Mouse (Mus musculus) kidney, embryonic 15.5 days (tissue): ENCODE data around the gene Kcnj3. TPM values are rescaled to one million over a fixed set of nuclear protein-coding genes. Genes with fewer than 3 reads are reported as not detected.
A peak's percentile ranks its signal among the peaks of the same experiment; 100 is the strongest.

Experiments used
- ATAC-seq: fragments of 200-750 bp; cut with Nextera tagmentation; replicated peaks from 2 replicates; pipeline ENCODE4 v1.8.0; 2017; ENCODE audit warnings: moderate TSS enrichment; ENCODE audit not compliant: low FRiP score
- H3K27ac ChIP-seq: fragments of 300-500 bp; sonication (generic); 2 replicates; pipeline ENCODE4 v1.5.1; 2015; ENCODE audit warnings: mild to moderate bottlenecking, inconsistent platforms
- H3K27me3 ChIP-seq: fragments of 300-500 bp; sonication (generic); 2 replicates; pipeline ENCODE4 v1.6.1; 2015; ENCODE audit warnings: inconsistent platforms
- H3K36me3 ChIP-seq: fragments of 300-500 bp; sonication (generic); 2 replicates; pipeline ENCODE4 v1.6.1; 2015; ENCODE audit warnings: inconsistent platforms
- H3K4me1 ChIP-seq: fragments of 300-500 bp; sonication (generic); 2 replicates; pipeline ENCODE4 v1.6.1; 2015; ENCODE audit warnings: inconsistent platforms
- H3K4me2 ChIP-seq: fragments of 300-500 bp; sonication (generic); 2 replicates; pipeline ENCODE4 v1.6.1; 2015; ENCODE audit warnings: moderate library complexity, mild to moderate bottlenecking, inconsistent platforms
- H3K4me3 ChIP-seq: fragments of 300-500 bp; sonication (generic); replicated peaks from 2 replicates; pipeline ENCODE4 v1.5.1; 2015; ENCODE audit warnings: mild to moderate bottlenecking, inconsistent platforms
- H3K9ac ChIP-seq: fragments of 300-500 bp; sonication (generic); 2 replicates; pipeline ENCODE4 v1.6.1; 2015; ENCODE audit warnings: mild to moderate bottlenecking, inconsistent platforms
- H3K9me3 ChIP-seq: fragments of 300-500 bp; sonication (generic); replicated peaks from 2 replicates; pipeline ENCODE4 v1.6.1; 2016; ENCODE audit warnings: inconsistent platforms
- WGBS: fragments of 180-500 bp; shearing (Covaris S2); methylation state at CpG from one replicate; pipeline ENCODE4 v1.1.7; 2015; ENCODE audit warnings: mixed read lengths; 5-methylcytosine and 5-hydroxymethylcytosine counted together
- polyA plus RNA-seq: library from polyadenylated mRNA; unstranded; fragments of >200 nt; fragmentation: Nextera tagmentation; extraction: Ambion mirVana; gene quantifications from 2 replicates; pipeline ENCODE4 v1.2.1, GENCODE M21; 2015

The Kcnj3 gene
- polyA plus RNA-seq, result 0.06 and 0.08 TPM in 2 replicates

- H3K27me3 ChIP-seq, result peaks cover 47% of the 10 kb centered on the region
- no peaks in the 10 kb centered on the region for H3K9me3 ChIP-seq
- peaks cover 25% of the 10 kb centered on the region for H3K4me1 ChIP-seq
- no peak within 1 kb of the TSS for H3K9ac ChIP-seq
- WGBS, result 1% methylated on average over 20 of the region's 20 CpGs
- ATAC-seq, result peak; percentile 81
- H3K4me2 ChIP-seq, result peak within 1 kb of the TSS; percentile 76
- H3K36me3 ChIP-seq, result no peaks in the 10 kb centered on the region
- H3K27ac ChIP-seq, result no peak within 1 kb of the TSS
- peak within 1 kb of the TSS; percentile 39 for H3K4me3 ChIP-seq
These were observed at the start of gene Kcnj3 for GRCm38 (mm10) chr2:55435721-55436260. Kcnj3 (plus strand) TSS chr2:55435970.

DNA sequence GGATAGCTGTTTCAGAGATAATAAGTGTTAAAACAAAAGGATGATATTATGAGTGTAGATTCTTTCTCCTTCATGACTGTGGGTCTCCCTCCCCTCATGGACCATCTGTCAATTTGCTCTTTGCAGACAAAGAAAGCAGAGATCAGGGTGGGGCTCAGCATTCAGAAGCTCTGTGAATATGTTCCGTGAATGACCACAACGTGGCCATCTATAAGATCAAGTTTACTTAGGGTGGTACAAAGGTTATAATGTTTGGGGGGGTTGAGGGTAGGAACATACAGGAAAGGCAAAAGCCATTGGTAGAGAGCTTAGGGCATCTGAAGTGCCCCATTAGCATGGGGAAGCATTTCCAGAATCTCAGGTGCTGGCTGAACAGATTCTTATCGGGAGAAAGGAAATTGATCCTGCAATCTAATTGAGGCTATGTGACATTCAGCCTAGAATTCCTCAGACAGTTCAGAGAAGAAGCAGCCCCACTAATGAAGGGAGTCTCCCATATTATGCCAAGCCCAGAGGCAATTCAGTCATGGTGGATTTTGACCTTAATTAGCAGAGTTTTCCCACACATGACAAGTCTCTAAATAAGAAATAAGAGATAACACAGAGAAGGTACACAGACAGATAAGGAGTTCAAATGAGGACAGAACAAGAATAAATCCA lies 45.3 kb upstream of the Kcnj3 start:
- ATAC-seq, result no peak
- Histone ChIP-seq H3K4me2 (no peak overlapping the region), H3K27me3 (no peaks in the 10 kb centered on the region), H3K9ac (no peak overlapping the region), H3K27ac (no peak overlapping the region), H3K4me3 (no peak overlapping the region), H3K9me3 (no peaks in the 10 kb centered on the region), H3K4me1 (no peaks in the 10 kb centered on the region), H3K36me3 (no peaks in the 10 kb centered on the region)
- WGBS, result 81% methylated on average over 3 of the region's 3 CpGs

- Histone ChIP-seq H3K36me3 (no peaks in the 10 kb centered on the region), H3K4me2 (no peak overlapping the region), H3K4me3 (no peak overlapping the region), H3K27ac (no peak overlapping the region), H3K4me1 (no peaks in the 10 kb centered on the region), H3K27me3 (no peaks in the 10 kb centered on the region), H3K9me3 (no peaks in the 10 kb centered on the region), H3K9ac (no peak overlapping the region)
- 75% methylated on average over 1 of the region's 1 CpGs for WGBS
- ATAC-seq, result no peak
These were observed 30.5 kb upstream of the Kcnj3 start for GRCm38 (mm10) chr2:55405307-55405706.

- 15% methylated on average over 2 of the region's 2 CpGs for WGBS
- no peaks in the 10 kb centered on the region for H3K36me3 ChIP-seq
- peak; percentile 76; the same call in 1 of the 2 replicates for ATAC-seq
- H3K4me1 ChIP-seq, result no peaks in the 10 kb centered on the region
- no peaks in the 10 kb centered on the region for H3K9me3 ChIP-seq
- no peaks in the 10 kb centered on the region for H3K27me3 ChIP-seq
- H3K9ac ChIP-seq, result no peak overlapping the region
- no peak overlapping the region for H3K4me3 ChIP-seq
- no peak overlapping the region for H3K27ac ChIP-seq
- no peak overlapping the region for H3K4me2 ChIP-seq
These were observed 8.1 kb upstream of the Kcnj3 start for GRCm38 (mm10) chr2:55427633-55428032.

- Histone ChIP-seq H3K27me3 (peaks cover 31% of the 10 kb centered on the region), H3K27ac (no peak overlapping the region), H3K9ac (no peak overlapping the region), H3K9me3 (no peaks in the 10 kb centered on the region), H3K4me3 (no peak overlapping the region), H3K4me1 (peaks cover 19% of the 10 kb centered on the region), H3K36me3 (no peaks in the 10 kb centered on the region), H3K4me2 (no peak overlapping the region)
- no peak for ATAC-seq
- 63% methylated on average over 4 of the region's 4 CpGs for WGBS
These were observed 3.7 kb upstream of the Kcnj3 start for GRCm38 (mm10) chr2:55432104-55432503.

DNA sequence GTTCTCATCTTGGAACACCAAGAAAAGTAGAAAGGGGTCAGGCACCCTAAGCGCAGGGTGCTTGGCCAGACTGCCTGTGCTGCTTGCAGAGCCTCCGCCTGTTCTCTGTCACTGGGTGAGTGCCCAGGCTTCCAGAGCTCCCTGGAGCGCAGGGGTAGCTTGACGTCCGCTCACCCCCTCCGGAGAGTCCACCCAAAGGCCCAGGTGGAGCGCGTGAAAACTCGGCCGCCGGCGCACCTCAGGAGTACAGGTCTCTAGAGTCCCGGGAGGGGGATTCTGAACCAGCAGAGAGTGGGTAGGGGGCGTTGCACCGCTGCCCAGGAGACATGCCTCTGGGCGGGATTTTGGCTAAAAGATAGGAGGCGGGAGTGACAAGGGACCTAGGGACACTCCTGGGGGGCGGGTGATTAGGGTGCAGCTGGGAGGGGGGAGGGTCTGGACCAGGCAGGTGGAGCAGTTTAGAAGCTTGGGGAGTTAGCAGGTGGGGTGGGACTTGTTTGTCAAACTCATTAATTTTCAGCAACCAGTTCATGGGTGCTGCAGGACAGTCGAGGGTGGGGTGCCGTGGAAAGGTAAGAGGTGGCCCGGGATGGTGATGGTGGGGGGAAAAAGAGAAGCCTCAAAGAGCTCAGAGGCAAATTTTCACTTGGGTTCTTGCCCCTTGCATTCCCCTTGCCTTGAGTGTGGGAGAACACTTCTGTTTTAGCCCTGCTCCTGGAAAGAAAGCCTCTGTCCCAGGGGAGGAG lies 664 bp downstream of the Kcnj3 start:
- no peaks in the 10 kb centered on the region for H3K36me3 ChIP-seq
- H3K9me3 ChIP-seq, result no peaks in the 10 kb centered on the region
- peaks cover 25% of the 10 kb centered on the region for H3K4me1 ChIP-seq
- no peak overlapping the region for H3K9ac ChIP-seq
- peak; percentile 80 for ATAC-seq
- under 1% methylated on average over 20 of the region's 21 CpGs for WGBS
- H3K4me2 ChIP-seq, result peak overlapping the region; percentile 76
- peak overlapping the region; percentile 39 for H3K4me3 ChIP-seq
- H3K27me3 ChIP-seq, result peaks cover 47% of the 10 kb centered on the region
- H3K27ac ChIP-seq, result no peak overlapping the region

DNA sequence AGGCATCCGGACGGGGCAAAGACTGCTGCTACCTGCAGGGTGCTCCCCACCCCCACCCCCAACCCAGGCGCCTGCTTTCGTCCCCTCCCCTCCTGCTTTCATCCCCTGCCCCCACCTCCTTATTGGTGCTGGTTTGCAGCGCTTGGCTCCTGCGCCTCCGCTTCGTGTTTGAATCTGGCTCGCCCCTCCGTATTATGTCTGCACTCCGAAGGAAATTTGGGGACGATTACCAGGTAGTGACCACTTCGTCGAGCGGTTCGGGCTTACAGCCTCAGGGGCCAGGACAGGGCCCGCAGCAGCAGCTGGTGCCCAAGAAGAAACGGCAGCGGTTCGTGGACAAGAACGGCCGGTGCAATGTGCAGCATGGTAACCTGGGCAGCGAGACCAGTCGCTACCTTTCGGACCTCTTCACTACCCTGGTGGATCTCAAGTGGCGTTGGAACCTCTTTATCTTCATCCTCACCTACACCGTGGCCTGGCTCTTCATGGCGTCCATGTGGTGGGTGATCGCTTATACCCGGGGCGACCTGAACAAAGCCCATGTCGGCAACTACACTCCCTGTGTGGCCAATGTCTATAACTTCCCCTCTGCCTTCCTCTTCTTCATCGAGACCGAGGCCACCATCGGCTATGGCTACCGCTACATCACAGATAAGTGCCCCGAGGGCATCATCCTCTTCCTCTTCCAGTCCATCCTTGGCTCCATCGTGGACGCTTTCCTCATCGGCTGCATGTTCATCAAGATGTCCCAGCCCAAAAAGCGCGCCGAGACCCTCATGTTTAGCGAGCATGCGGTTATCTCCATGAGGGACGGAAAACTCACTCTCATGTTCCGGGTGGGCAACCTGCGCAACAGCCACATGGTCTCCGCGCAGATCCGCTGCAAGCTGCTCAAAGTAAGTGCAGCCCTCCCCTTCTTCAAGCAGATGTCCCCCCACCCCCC lies 1.5 kb downstream of the Kcnj3 start:
- peak overlapping the region; percentile 76 for H3K4me2 ChIP-seq
- no peak overlapping the region for H3K27ac ChIP-seq
- H3K9ac ChIP-seq, result no peak overlapping the region
- under 1% methylated on average over 51 of the region's 51 CpGs for WGBS
- H3K27me3 ChIP-seq, result peaks cover 47% of the 10 kb centered on the region
- peak overlapping the region; percentile 39 for H3K4me3 ChIP-seq
- H3K4me1 ChIP-seq, result peaks cover 25% of the 10 kb centered on the region
- no peak for ATAC-seq
- H3K36me3 ChIP-seq, result no peaks in the 10 kb centered on the region
- H3K9me3 ChIP-seq, result no peaks in the 10 kb centered on the region

DNA sequence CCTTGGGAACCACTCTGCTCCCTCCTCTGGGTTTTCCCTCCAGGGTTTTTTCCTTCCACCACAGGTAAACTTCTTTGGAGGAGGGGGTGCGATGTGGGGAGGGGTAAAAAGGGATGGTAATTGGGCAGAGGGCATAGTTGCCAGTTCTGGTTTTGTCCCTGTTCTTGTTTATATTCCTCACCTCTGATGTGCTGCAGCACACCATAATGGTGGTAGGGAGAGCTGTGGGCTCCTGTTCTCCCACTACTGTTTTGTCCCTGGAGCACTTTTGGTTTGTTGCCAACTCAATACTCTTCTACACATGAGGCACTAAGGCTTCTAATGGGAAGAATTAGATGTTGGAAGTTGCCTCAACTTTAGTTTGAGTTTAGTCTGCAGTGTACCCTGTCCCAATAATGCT lies 2.2 kb downstream of the Kcnj3 start:
- WGBS, result 10% methylated on average over 1 of the region's 1 CpGs
- Histone ChIP-seq H3K27ac (no peak overlapping the region), H3K27me3 (peaks cover 47% of the 10 kb centered on the region), H3K4me3 (no peak overlapping the region), H3K4me1 (peaks cover 25% of the 10 kb centered on the region), H3K9me3 (no peaks in the 10 kb centered on the region), H3K9ac (no peak overlapping the region), H3K4me2 (peak overlapping the region; percentile 76), H3K36me3 (no peaks in the 10 kb centered on the region)
- no peak for ATAC-seq

GRCm38 (mm10) chr2:55439211-55439610 lies 3.4 kb downstream of the Kcnj3 start:
- no peak for ATAC-seq
- Histone ChIP-seq H3K4me1 (peaks cover 25% of the 10 kb centered on the region), H3K4me3 (no peak overlapping the region)

GRCm38 (mm10) chr2:55442006-55442405 lies 6.2 kb downstream of the Kcnj3 start:
- Histone ChIP-seq H3K4me3 (no peak overlapping the region), H3K27me3 (peaks cover 17% of the 10 kb centered on the region), H3K36me3 (no peaks in the 10 kb centered on the region), H3K9me3 (no peaks in the 10 kb centered on the region), H3K4me1 (peaks cover 7% of the 10 kb centered on the region), H3K4me2 (no peak overlapping the region), H3K9ac (no peak overlapping the region), H3K27ac (no peak overlapping the region)
- ATAC-seq, result no peak
- 93% methylated on average over 2 of the region's 2 CpGs for WGBS

More at GRCm38 (mm10) chr2:55439211-55439610, 3.4 kb downstream of the Kcnj3 start:
- Histone ChIP-seq H3K27me3 (peaks cover 43% of the 10 kb centered on the region), H3K36me3 (no peaks in the 10 kb centered on the region), H3K9me3 (no peaks in the 10 kb centered on the region), H3K9ac (no peak overlapping the region), H3K4me2 (no peak overlapping the region), H3K27ac (no peak overlapping the region)

- Histone ChIP-seq H3K9ac (no peak overlapping the region), H3K27ac (no peak overlapping the region), H3K4me2 (no peak overlapping the region), H3K36me3 (no peaks in the 10 kb centered on the region), H3K4me1 (no peaks in the 10 kb centered on the region), H3K9me3 (no peaks in the 10 kb centered on the region), H3K4me3 (no peak overlapping the region), H3K27me3 (no peaks in the 10 kb centered on the region)
- no peak for ATAC-seq
These were observed 11.5 kb downstream of the Kcnj3 start for GRCm38 (mm10) chr2:55447298-55447697.
